Mouse (Mus musculus) retina, embryonic 14.5 days (tissue): Measurements from ENCODE around the gene Pan2.
"Not testable (repeated sequence)": the region's sequence is repeated elsewhere in the genome, so short reads cannot be mapped to it uniquely, and the experiment has no call there.

Source experiments
- DNase-seq: peaks from one replicate; pipeline ENCODE4 v3.0.0-alpha.2; 2015; ENCODE audit warnings: low spot score

Pan2 gene

GRCm38 (mm10) chr10:128303126-128304021, at the start of gene Pan2:
Pan2 (plus strand) TSS chr10:128303335.
- DNase-seq = peak; percentile 100

GRCm38 (mm10) chr10:128253677-128254255, 49.4 kb upstream of the Pan2 start, which contains the start of gene Apon:
Apon (plus strand) TSS chr10:128254096.
- no peak for DNase-seq

- no peak for DNase-seq
Observed at GRCm38 (mm10) chr10:128255925-128256324, 47.2 kb upstream of the Pan2 start.

GRCm38 (mm10) chr10:128256328-128256727, 46.8 kb upstream of the Pan2 start:
- DNase-seq = no peak

GRCm38 (mm10) chr10:128258953-128259352, 44.2 kb upstream of the Pan2 start:
- DNase-seq = no peak

- DNase-seq = no peak
Observed at GRCm38 (mm10) chr10:128259946-128260345, 43.2 kb upstream of the Pan2 start.

GRCm38 (mm10) chr10:128260376-128260775, 42.8 kb upstream of the Pan2 start:
- not testable (repeated sequence) for DNase-seq

GRCm38 (mm10) chr10:128262300-128262699, 40.8 kb upstream of the Pan2 start:
- DNase-seq = no peak

- DNase-seq = no peak
Observed at GRCm38 (mm10) chr10:128263393-128264310, 39.5 kb upstream of the Pan2 start.

GRCm38 (mm10) chr10:128268371-128268770, 34.8 kb upstream of the Pan2 start, which contains the start of gene Apof:
Apof (plus strand) TSS chr10:128268671.
- no peak for DNase-seq

GRCm38 (mm10) chr10:128269206-128269910, 33.8 kb upstream of the Pan2 start:
- no peak for DNase-seq

GRCm38 (mm10) chr10:128270287-128270841, 32.8 kb upstream of the Pan2 start, which contains the start of gene Stat2:
Stat2 (plus strand) TSS chr10:128270559.
- DNase-seq = peak; percentile 97

- no peak for DNase-seq
Observed at GRCm38 (mm10) chr10:128270866-128271265, 32.3 kb upstream of the Pan2 start.

- DNase-seq = no peak
Observed at GRCm38 (mm10) chr10:128271883-128272282, 31.3 kb upstream of the Pan2 start.

- not testable (repeated sequence) for DNase-seq
Observed at GRCm38 (mm10) chr10:128272819-128273439, 30.2 kb upstream of the Pan2 start.

- DNase-seq = not testable (repeated sequence)
Observed at GRCm38 (mm10) chr10:128275374-128275773, 27.8 kb upstream of the Pan2 start.

- DNase-seq = no peak
Observed at GRCm38 (mm10) chr10:128278158-128278557, 25.0 kb upstream of the Pan2 start.

GRCm38 (mm10) chr10:128280943-128281342, 22.2 kb upstream of the Pan2 start:
- no peak for DNase-seq

GRCm38 (mm10) chr10:128281682-128282081, 21.5 kb upstream of the Pan2 start:
- no peak for DNase-seq

GRCm38 (mm10) chr10:128282886-128283450, 20.2 kb upstream of the Pan2 start:
- no peak for DNase-seq
